Mouse (Mus musculus) limb, embryonic 10.5 days (tissue): ENCODE data around the gene Prmt1. TPM values are rescaled to one million over a fixed set of nuclear protein-coding genes. Genes with fewer than 3 reads are reported as not detected.
"Not testable (repeated sequence)": the region's sequence is repeated elsewhere in the genome, so short reads cannot be mapped to it uniquely, and the experiment has no call there.

Source experiments
- DNase-seq: peaks from one replicate; pipeline ENCODE4 v3.0.0-alpha.2; 2017; ENCODE audit warnings: low spot score
- H3K27ac ChIP-seq: fragments of 300-500 bp; sonication (generic); 2 replicates; pipeline ENCODE4 v1.5.1; 2016; ENCODE audit warnings: mild to moderate bottlenecking
- H3K27me3 ChIP-seq: fragments of 300-500 bp; sonication (generic); 2 replicates; pipeline ENCODE4 v1.6.1; 2016; ENCODE audit warnings: low read depth, mild to moderate bottlenecking; ENCODE audit not compliant: poor library complexity, severe bottlenecking
- H3K36me3 ChIP-seq: fragments of 300-500 bp; sonication (generic); 2 replicates; pipeline ENCODE4 v1.6.1; 2016; ENCODE audit warnings: mild to moderate bottlenecking, moderate library complexity
- H3K4me1 ChIP-seq: fragments of 300-500 bp; sonication (generic); 2 replicates; pipeline ENCODE4 v1.6.1; 2016
- H3K4me3 ChIP-seq: fragments of 300-500 bp; sonication (generic); 2 replicates; pipeline ENCODE4 v1.5.1; 2016; ENCODE audit warnings: mild to moderate bottlenecking, moderate library complexity
- H3K9me3 ChIP-seq: fragments of 300-500 bp; sonication (generic); replicated peaks from 2 replicates; pipeline ENCODE4 v1.6.1; 2016; ENCODE audit warnings: mild to moderate bottlenecking
- WGBS: fragments of 180-500 bp; shearing (Covaris S2); methylation state at CpG from one replicate; pipeline ENCODE4 v1.1.7; 2016; 5-methylcytosine and 5-hydroxymethylcytosine counted together
- polyA plus RNA-seq: library from polyadenylated mRNA; unstranded; fragments of >200 nt; fragmentation: Nextera tagmentation; extraction: Ambion mirVana; gene quantifications from 2 replicates; pipeline ENCODE4 v1.2.1, GENCODE M21; 2016

Prmt1 gene
- 979 and 1,027 TPM in 2 replicates for polyA plus RNA-seq

DNA sequence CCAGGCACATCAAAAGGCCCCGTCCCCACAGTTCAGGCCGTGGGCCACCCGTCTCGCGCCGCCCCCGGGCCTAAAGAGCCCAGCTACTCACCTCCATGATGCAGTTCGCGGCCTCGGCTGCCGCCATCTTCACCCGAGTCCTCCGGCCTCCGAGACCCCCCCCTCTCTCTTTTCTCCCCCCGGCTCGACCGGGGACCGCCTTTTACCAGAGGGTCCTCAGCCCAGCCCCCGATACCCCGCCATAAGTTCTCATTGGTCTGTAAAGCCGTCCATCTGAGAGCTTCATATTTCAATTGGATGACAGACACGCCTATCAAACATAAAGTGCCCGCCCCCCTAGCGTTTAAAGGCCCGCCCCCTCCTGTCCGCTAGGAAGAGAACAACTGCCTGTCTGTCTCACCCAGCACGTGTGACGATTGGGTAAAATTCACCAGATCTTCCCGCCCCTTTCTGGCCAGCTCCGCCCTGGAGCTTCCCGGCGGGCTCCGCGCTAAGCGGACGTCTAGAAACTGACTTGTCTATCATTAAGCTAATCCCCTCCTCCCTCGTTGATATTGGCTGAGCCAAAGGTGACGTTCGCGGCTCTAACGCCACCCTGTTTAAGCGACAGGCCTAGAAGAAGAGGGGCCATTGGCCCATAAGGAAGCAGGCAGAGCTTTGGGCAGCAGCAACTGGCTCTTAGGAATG lies at the start of gene Prmt1:
Prmt1 (minus strand) TSS at position 377 of the 687 bp plus-strand sequence.
- H3K27ac ChIP-seq: peak within 1 kb of the TSS; percentile 99
- H3K9me3 ChIP-seq: no peaks in the 10 kb centered on the region
- WGBS: 2% methylated on average over 42 of the region's 42 CpGs
- peaks cover 66% of the 10 kb centered on the region for H3K36me3 ChIP-seq
- peaks cover 37% of the 10 kb centered on the region for H3K4me1 ChIP-seq
- H3K4me3 ChIP-seq: peak within 1 kb of the TSS; percentile 80
- peak; percentile 92 for DNase-seq
- H3K27me3 ChIP-seq: no peaks in the 10 kb centered on the region

DNA sequence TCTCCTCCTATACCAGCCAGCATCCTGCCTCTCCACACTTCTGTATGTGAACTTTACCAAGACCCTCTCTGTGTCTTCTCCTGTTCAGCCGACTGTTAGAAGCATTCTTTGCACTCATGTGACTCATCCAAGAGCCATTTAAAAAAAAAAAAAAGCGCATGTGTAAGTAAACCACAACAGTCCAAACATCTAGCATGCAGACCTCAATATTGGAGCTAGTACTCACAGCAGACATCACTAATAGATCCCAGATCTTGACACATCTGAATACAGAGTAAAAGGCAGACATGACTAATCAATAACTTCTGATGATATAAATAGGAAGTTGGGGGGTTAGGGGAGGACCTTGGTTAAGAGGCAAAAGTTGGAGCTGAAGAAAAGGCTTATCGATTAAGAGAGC lies 49.3 kb upstream of the Prmt1 start:
- Histone ChIP-seq H3K4me3 (no peak overlapping the region), H3K36me3 (peaks cover 100% of the 10 kb centered on the region), H3K4me1 (no peaks in the 10 kb centered on the region), H3K27ac (no peak overlapping the region), H3K9me3 (no peaks in the 10 kb centered on the region), H3K27me3 (no peaks in the 10 kb centered on the region)
- no peak for DNase-seq
- 96% methylated on average over 3 of the region's 3 CpGs for WGBS

DNA sequence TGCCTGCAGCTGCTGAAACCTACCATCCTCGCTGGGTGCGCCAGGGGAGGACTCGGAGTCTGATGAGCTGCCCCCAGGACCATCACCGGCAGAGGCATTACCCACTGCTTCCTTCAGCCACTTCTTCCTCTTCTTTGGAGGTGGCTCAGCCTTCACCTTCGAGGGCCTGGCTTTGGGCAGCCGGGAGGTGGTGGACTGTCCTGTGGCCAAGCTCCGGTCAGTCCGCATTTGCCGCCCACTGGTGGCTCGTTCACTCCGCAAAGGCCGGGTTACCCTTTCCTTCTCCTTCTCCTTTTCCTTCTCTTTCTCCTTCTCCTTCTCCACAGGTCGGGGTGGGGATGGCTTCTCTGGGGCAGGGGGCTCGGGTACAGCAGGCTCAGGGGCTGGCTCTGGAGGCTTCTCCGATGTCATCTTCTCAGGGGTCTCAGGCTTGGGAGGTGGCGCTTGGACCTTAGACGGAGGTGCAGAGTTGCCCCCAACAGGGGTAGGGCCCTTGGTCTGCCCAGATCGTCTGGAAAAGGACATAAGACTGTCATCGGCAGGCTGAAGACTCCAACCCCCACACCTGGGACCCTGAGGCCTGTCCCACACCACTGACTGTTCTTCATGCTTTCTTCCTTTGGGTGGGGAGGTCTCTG lies 47.5 kb upstream of the Prmt1 start:
- H3K4me1 ChIP-seq: no peaks in the 10 kb centered on the region
- H3K27me3 ChIP-seq: no peaks in the 10 kb centered on the region
- no peaks in the 10 kb centered on the region for H3K9me3 ChIP-seq
- DNase-seq: no peak
- WGBS: 97% methylated on average over 19 of the region's 19 CpGs
- H3K27ac ChIP-seq: no peak overlapping the region
- H3K4me3 ChIP-seq: no peak overlapping the region
- peaks cover 100% of the 10 kb centered on the region for H3K36me3 ChIP-seq

DNA sequence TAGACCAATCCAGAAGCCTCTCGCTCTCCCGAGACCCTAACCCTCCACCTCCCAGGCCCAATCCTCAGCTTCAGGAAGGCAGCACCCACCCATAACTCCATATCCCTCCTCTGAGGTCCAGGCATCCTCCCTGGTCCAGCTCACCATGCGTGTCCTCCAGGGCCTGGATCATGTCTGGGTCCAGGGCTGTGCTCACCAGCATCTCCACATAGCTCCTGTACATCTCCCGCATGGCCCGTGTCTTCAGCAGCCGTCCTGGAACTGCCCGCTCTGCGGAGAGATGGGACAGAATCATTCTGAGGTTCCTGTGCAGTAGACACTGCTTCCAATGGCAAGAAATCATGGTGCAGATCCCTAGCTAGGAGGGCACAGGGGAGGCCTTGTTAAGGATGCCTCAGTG lies 44.5 kb upstream of the Prmt1 start:
- Histone ChIP-seq H3K9me3 (no peaks in the 10 kb centered on the region), H3K36me3 (peaks cover 96% of the 10 kb centered on the region), H3K4me3 (no peak overlapping the region), H3K4me1 (no peaks in the 10 kb centered on the region), H3K27me3 (no peaks in the 10 kb centered on the region), H3K27ac (no peak overlapping the region)
- 96% methylated on average over 8 of the region's 8 CpGs for WGBS
- no peak for DNase-seq

DNA sequence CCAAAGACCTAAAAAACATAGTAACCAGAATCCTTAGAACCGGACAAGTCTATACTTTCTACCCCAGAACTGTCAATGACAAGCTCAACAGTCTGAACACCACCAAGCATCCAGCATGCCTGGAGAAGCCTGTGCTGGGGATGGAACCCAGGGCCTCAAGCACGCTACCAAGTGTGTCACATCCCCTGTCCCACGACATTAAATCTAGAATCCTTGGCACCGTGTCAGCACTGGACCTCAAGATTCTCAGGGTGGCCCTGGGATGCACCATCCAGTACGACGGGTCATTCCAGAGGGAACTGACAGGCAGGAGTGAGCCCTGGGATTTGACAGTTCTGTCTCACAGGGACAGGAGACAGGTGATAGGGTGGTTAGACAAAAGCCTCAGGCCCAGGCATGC lies 43.6 kb upstream of the Prmt1 start:
- no peak for DNase-seq
- Histone ChIP-seq H3K27ac (no peak overlapping the region), H3K36me3 (peaks cover 87% of the 10 kb centered on the region), H3K4me3 (no peak overlapping the region), H3K27me3 (no peaks in the 10 kb centered on the region), H3K4me1 (no peaks in the 10 kb centered on the region), H3K9me3 (no peaks in the 10 kb centered on the region)
- WGBS: 97% methylated on average over 6 of the region's 6 CpGs

DNA sequence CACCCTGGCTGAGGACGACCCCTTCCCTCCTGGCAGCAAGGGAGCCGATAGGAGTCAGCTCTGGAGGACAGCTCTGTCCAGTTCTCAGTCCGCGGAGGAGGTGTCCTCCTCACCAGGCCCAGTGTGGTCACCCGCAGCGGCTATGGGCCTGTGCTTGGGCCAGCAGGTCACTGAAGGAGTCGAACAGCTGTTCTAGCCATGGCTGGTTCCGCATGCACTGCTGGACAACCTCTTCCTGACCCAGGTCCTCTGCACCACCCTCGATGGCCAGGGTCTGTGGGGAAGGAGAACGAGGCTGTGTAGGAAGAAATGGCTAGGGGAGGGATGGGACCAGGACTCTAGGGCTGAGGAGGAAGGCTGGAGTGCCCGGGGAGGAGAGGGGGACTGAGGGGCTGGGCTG lies 42.0 kb upstream of the Prmt1 start:
- Histone ChIP-seq H3K27ac (no peak overlapping the region), H3K4me3 (no peak overlapping the region), H3K9me3 (no peaks in the 10 kb centered on the region), H3K27me3 (no peaks in the 10 kb centered on the region), H3K4me1 (no peaks in the 10 kb centered on the region), H3K36me3 (peaks cover 73% of the 10 kb centered on the region)
- no peak for DNase-seq
- WGBS: 92% methylated on average over 11 of the region's 11 CpGs

DNA sequence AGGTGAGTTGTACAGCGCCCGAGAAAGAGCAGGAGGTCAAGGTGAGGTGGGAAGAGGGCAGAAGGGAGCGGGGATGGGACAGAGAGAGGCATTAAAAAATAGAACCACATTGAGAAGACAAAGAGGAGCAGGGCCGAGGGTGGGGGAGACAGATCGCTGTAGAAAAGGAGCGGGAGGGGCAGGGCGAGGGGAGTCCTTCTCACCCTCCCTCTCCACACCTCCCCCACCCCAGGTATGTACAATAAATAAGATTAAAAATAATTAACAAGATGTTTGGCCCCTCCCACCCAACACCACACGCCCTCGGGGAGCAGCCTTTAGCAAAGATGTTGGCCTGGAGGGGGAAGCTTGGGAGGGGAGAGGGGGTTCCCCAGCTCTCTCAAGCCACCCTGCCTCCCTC lies 41.4 kb upstream of the Prmt1 start:
- Histone ChIP-seq H3K27me3 (no peaks in the 10 kb centered on the region), H3K9me3 (no peaks in the 10 kb centered on the region), H3K4me3 (no peak overlapping the region), H3K4me1 (no peaks in the 10 kb centered on the region), H3K36me3 (peaks cover 67% of the 10 kb centered on the region), H3K27ac (no peak overlapping the region)
- no peak for DNase-seq
- WGBS: 90% methylated on average over 9 of the region's 9 CpGs

DNA sequence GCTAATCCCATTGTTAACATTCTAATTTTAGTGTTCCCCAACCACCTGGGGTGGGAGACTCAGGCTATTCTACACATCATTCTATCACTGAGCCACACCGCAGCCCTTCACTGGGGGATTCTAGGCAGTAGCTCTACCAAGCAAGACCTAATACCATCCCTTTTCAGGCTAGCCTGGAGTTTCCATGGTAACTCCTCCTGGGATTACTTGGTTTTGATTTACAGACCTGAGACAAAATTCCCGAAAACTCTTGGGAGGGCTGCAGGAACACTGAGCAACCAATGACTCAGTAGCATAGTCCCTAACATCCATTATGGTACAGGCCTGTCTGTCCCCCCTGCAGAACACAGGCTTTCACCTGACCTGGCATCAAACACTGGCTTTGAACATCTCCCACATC lies 39.9 kb upstream of the Prmt1 start:
- Histone ChIP-seq H3K4me1 (0 out of 2 replicates have a peak, but pooled peaks cover under 1% of the 10 kb centered on the region), H3K4me3 (no peak overlapping the region), H3K27ac (no peak overlapping the region), H3K27me3 (no peaks in the 10 kb centered on the region), H3K36me3 (peaks cover 52% of the 10 kb centered on the region), H3K9me3 (no peaks in the 10 kb centered on the region)
- no peak for DNase-seq
- 75% methylated on average over 2 of the region's 2 CpGs for WGBS

DNA sequence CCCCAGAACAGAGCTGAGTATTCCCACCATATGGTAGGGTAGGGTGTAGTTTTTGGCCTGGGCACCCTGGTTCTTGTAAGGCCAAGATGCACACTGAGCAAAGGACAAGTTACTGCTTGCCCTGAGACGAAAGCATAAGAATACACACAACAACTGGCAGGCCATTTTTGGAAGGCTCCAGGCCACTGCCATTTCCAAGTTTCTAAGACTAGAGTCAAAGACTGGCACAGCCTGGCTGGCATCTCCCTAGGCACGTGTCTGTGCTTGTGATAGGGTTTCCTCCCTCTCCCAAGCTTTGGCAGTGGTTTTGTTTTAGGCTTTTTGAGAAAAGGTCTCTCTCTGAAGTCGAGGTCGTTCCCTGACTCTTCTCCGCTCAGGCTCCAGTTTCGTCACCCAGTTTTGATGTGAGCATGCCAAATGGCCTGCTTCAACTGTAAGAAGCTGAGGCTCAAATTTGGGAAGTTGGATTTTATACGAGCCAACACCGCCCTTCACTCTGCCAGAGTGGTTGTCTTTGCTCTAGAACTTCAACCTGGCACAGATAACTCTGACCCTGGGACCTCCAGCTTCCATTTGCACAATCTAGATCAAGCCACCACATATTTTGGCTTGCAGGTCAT lies 39.3 kb upstream of the Prmt1 start:
- 0 out of 2 replicates have a peak, but pooled peaks cover 5% of the 10 kb centered on the region for H3K4me1 ChIP-seq
- H3K36me3 ChIP-seq: peaks cover 46% of the 10 kb centered on the region
- DNase-seq: no peak
- no peak overlapping the region for H3K27ac ChIP-seq
- no peaks in the 10 kb centered on the region for H3K27me3 ChIP-seq
- no peak overlapping the region for H3K4me3 ChIP-seq
- H3K9me3 ChIP-seq: no peaks in the 10 kb centered on the region
- 74% methylated on average over 8 of the region's 8 CpGs for WGBS

DNA sequence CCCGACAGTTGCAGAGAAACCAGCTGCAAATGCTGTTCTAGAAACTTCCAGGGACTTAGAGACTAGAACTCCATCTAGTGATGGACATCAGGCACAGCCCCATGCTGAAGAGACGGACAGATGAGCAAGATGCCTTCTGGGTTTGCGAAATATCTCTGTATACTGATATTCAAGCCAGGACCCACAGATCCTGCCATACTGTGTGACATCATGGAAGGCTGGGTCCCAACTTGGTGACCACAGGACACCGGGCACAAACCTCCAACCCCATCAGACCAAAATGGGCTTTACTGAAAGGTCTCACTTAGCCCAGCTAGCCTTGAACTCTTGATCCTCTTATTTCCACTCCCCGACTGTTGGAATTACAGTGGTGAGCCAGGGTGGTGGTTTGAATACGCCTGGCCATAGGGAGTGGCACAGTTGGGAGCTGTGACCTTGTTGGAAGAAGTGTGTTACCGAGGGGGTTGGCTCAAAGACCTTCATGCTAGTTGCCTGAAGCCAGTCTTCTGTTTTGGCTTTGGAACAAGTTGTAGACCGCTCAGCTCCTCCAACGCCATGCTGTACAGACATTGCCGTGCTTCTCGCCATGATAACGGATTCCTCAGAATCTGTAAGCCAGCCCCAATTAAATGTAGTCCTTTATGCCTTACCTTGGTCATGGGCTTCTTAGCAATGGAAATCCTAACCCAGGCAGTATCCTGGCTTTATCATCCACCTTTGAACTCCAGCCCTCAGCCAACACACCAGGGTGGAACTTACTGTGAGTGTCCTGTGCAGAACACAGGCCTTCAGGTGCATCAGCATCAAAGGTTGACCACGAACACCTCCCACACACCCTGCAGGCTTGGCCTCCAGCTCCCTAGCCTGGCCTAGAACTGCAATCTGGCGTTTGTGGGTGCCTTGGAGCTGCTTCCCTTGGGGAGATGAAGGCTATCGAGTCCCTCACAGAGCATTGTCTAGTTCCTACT lies 38.2 kb upstream of the Prmt1 start:
- WGBS: 89% methylated on average over 15 of the region's 15 CpGs
- H3K27me3 ChIP-seq: peaks cover 5% of the 10 kb centered on the region; the same call in 1 of the 2 replicates
- DNase-seq: no peak
- H3K36me3 ChIP-seq: peaks cover 35% of the 10 kb centered on the region
- no peak overlapping the region for H3K4me3 ChIP-seq
- H3K4me1 ChIP-seq: peaks cover 14% of the 10 kb centered on the region
- H3K27ac ChIP-seq: 0 out of 2 replicates have a peak overlapping the region, but pooled peaks have one; percentile 15
- H3K9me3 ChIP-seq: no peaks in the 10 kb centered on the region

DNA sequence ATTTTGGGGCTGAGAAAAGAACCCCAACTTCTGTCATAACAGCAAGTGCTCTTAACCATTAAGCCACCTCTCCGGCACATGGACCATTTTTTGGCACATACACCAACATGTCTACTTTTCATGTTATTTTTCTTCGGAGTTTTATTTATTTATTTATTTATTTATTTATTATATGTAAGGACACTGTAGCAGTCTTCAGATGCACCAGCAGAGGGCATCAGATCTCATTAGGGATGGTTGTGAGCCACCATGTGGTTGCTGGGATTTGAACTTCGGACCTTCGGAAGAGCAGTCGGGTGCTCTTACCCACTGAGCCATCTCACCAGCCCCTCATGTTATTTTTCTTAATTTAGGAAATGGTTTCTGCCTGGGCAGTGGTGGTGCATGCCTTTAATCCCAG lies 37.3 kb upstream of the Prmt1 start:
- not testable (repeated sequence) for H3K9me3 ChIP-seq, H3K4me3 ChIP-seq, DNase-seq, H3K27ac ChIP-seq, H3K27me3 ChIP-seq
- 83% methylated on average over 5 of the region's 5 CpGs for WGBS
- H3K4me1 ChIP-seq: peaks cover 23% of the 10 kb centered on the region
- peaks cover 26% of the 10 kb centered on the region for H3K36me3 ChIP-seq

DNA sequence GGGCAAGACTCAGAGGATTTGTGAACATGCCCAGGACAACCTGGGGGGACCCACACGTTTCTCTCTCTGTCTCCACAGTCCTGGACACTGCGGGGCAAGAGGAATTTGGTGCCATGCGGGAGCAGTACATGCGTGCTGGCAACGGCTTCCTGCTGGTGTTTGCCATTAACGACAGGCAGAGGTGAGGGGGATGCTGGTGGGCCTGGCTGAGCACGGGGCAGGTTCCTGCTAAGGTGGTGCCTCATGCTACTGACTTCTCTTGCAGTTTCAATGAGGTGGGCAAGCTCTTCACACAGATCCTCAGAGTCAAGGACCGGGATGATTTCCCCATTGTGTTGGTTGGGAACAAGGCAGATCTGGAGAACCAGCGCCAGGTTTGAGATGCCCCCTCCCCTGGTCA lies 33.9 kb upstream of the Prmt1 start:
- WGBS: 80% methylated on average over 9 of the region's 9 CpGs
- H3K27me3 ChIP-seq: peaks cover 5% of the 10 kb centered on the region; the same call in 1 of the 2 replicates
- no peak for DNase-seq
- H3K27ac ChIP-seq: peak overlapping the region; percentile 28; the same call in 1 of the 2 replicates
- peak overlapping the region; percentile 13; the same call in 1 of the 2 replicates for H3K4me3 ChIP-seq
- H3K4me1 ChIP-seq: peaks cover 43% of the 10 kb centered on the region
- 0 out of 2 replicates have a peak, but pooled peaks cover 2% of the 10 kb centered on the region for H3K36me3 ChIP-seq
- no peaks in the 10 kb centered on the region for H3K9me3 ChIP-seq
